Mouse (Mus musculus) right cerebral cortex, postnatal 10 days (tissue): ENCODE data around the gene Clec2e.
"Not testable (repeated sequence)": the region's sequence is repeated elsewhere in the genome, so short reads cannot be mapped to it uniquely, and the experiment has no call there.

Experiments used
- DNase-seq, 2 experiments: peaks; one replicate each; pipeline ENCODE4 v3.0.0; 2021; ENCODE audit warnings: low spot score in 2 of 2

Gene Clec2e

DNA sequence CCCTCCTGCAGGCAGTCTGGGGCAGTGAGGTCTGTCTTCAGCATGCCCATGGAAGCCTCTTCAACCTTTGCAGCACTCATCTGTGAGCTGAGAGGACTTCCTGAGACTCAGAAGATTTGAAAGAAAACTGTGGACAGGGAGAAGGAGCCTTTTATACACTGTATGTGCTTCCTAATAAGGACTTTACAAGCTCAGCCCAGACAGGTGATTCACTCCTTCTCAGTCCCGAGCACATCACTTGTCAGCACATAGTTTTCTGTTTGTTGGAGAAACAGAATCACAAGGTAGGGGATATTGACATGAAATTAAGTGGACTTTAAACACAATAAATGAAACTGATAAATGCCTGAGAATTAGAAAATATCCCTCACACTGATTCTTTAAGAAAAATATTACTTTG is at the start of gene Clec2e:
TSS of gene Clec2e (minus strand) at position 120 of the 400 bp plus-strand sequence.
- not testable (repeated sequence) for DNase-seq

DNA sequence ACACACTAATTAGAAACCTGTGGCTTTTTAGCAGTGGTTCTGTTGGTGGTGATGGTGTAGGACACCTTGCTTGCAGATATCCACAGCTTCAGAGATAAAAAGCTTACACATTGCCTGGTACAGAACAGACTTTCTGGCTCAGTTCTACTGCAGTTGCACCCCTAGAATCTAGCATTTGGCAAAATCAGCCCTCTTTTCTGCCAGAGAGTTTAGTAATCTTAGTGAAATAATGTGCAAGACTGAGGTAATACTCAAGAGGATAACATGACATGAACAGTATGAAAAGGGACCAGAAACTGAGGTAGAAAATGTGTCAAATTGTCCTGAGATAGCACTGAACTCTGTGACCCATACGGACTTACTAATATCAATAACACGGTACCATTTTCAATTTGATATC is 46.1 kb upstream of the Clec2e start:
- DNase-seq: no peak

DNA sequence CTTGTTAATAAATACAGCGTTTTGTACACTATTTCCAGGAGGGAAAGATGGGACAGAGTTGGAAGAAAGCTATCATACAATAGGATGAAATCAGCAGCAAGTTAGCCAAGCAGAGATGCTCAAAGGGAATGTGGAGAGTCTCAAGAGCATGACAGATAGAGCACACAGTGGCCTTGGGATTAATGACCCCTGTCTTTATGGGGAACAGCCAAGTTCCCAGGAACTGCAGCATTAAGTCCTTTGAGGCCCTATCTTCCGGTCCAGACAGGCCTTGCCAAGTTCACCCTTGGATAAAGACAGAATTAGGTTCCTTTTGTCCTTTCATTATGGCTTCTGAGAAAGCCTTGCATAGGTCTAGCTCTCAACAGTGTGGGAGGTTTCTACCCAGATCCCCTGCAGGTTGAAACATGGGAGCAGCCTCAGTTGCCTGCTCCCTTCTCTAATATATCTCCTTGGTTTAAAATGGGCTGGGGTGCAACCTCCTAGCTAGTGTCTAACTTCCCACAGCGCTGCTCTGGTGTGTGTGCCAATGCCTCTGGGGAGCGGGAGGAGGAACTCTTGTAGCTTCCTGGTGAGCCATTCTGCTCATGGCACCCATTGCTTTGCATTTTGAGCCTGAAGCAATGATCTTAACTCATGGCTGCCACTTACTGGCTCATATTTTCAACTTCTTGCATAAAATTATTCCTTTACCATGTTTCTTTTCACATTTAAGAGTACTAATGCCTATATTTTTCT is 32.1 kb upstream of the Clec2e start:
- DNase-seq: no peak

DNA sequence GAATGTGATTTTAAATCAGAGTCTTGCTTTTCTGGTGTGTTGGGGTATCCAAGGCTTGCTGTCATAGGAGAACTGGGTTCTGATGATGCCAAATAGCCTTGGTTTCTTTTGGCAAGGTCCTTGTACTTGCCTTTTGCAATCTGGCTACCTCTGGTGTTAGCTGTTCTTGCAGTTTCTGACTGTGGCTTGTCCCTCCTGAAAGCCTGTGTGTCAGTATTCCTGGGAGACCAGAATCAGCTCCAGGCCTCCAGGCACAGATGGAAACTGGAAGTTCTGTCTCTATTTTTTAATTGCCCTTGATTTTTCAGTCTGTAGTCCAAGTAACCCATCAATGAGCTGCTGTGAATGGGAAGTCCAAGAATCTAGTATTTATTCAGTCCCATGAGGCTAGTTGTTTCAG is 26.1 kb upstream of the Clec2e start:
- DNase-seq: no peak

DNA sequence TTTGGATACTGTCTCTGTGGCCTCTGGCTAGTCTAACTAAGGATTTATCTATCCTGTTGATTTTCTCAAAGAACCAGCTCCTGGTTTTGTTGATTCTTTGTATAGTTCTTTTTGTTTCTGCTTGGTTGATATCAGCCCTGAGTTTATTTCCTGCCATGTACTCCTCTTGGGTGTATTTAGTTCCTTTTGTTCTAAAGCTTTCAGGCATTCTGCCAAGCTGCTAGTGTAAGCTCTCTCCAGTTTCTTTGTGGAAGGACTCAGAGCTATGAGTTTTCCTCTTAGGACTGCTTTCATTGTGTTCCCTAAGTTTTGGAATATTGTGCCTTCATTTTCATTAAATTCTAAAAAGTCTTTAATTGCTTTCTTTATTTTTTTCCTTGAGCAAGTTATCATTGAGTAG is 23.8 kb upstream of the Clec2e start:
- DNase-seq: not testable (repeated sequence)

DNA sequence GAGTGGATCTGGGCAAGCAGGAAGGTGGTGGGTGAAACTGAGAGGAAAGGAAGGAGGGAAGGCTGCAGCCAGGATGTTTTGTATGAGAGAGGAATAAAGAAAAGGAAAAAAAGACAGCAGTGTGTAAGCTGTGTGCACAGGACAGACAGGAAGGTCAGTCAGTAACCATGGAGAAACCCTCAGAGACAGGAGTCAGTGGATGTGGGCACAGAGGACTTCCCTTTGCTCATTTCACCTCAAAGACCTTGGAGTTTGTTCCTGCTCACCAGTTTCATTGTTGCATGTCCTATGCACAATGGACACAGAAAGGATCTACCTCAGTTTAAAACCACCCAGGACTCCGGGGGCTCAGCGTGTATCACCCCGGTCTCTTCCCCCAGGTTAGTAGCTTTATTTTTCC is 15.5 kb upstream of the Clec2e start:
- DNase-seq: no peak

DNA sequence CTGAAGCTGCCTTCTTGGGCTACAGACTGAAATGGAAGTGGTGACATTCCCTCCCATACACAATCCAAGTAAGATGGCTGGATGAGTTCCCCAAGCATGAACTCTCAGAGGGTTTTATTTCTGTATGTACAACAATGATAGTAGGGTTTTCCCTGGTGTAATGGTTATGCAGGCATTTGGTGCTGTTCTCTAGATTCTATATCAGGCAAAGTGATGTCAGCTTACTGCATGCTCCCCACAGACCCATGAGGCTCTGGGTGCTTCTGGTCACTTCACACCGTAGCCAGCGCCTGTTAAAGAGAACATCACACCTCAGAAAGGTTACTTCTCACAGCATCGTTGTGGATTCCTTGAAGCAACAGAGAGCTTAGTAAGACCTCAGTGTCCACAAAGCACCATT is 13.5 kb upstream of the Clec2e start:
- not testable (repeated sequence) for DNase-seq

DNA sequence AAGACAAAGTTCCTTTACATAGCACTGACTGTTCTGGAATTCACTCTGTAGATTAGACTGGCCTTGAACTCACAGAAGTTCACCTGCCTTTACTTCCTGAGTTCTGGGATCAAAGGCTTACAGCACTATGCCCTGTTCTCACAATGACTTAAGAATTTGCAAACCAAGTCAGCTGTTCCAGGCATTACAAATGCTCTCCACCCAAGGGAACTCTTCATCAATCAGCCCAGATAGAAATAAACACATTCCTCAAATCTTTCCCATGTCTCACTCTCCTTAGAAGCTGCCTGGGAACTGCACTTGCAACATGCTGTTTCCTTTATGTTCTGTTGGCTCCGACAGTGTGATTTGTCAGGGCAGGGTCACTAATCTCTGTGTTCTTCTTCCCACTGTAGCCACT is 13.1 kb upstream of the Clec2e start:
- no peak for DNase-seq

DNA sequence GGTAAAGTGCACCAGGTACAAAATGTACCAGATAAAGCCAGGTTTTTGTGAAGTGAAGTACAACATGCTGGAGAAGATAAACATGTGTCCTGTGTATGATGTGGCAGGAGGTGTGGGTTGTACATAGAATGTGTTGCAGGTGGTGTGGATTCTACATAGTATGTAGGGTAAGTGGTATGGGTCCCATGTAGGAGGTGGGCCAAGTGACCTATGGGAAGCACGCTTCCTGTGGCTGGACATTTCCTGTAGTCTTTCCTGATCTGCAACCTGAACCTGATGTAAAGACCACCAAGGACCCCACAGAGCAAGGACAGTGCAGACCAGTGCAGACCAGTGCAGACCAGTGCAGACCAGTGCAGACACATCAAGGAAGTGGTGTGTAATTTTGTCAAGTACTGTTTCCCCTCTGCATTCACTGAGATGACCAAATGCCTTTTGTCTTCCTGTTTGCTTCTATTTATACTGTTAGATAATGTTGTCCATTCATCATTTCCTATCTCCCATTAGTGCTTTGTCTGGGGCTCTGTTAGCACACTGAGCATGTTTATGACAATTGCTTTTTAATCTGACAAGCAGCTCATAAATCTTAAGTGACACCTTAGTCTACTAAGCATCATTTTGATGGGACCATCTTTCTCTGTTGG is 12.4 kb upstream of the Clec2e start:
- no peak for DNase-seq

DNA sequence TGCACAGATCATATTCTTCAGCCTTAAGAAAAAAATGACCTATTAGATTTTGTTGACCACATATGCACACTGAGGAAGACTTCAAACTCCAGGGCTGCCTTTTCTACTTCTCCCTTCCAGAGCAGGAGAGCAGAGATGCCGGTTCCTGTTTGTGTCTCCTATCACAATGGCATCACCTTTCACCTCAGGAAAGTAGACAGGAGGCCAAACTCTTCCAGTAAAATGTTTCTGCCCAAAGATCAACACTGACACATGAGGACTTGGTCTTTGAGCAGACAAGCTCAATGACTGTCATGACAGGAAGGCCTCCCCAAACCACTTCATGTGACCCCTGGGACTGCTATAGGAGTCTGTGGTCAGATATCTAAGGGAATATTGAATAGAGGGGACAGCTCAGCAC is 11.8 kb upstream of the Clec2e start:
- DNase-seq: no peak

DNA sequence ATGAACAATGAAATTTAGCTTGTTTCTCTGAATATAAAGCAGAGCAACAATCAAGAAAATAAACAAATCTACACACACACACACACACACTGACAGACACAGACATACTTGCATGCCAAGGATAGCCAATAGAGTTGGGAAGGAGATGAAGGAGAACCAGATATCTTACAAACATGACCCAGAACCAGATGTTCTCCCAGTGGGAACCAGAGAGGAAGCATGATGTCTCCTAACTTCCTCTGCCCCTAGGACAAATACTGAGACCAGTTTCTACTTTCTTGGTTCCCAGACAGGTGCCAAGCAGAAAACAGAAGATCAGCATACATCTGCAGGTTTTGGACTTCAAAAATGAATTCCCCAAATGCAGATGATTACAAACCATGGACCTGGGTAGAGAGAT is 7.2 kb upstream of the Clec2e start:
- no peak for DNase-seq

DNA sequence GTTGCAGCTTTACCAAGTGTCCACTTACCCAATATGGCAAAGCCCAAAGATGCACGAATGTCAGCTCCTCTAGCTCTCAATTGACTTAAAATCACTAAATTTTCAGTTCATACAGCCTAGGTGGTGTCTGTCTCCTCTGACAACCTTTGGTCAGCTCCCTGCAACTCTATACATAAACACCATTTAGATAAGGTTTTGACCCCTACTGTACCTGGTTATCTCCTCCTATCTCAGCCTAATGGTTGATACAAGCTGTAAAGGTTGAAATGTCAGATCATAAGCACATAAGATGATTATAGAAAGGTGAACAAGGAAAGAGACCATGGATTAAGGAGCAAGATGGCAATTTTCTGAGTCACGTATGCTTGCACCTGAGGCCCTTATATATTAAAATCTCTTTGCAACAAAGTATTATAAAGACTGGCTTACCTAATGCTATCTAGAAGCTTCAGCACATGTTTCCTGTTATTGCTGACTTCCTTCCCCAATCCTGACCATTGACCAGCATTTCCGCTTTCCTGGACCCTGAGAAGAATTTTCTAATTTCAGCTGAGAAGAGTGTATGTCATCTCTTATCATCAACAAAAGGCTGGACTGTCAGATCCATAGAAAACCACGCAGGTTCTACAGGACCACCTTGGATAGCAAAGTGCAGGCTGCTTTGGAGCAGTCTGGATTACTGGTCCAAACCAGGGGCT is 2.3 kb upstream of the Clec2e start:
- DNase-seq: no peak

DNA sequence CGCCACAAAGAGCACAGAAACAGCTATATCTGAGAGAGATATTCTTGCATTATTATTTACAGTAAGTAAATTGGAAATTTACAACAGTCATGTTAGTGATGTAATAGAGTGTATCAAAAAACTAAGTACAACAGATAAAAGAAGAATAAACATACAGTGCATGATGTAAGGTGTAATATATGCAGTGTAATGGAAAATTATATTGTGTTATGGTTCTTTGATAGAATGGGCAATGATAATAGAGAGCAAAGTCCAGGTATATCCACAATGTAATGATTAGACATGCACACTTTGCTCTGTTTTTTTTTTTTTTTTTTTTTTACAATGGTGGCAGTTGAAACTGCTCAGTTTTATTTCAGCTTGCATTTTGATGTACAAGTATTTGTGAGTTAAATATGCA is 891 bp upstream of the Clec2e start:
- DNase-seq: no peak

DNA sequence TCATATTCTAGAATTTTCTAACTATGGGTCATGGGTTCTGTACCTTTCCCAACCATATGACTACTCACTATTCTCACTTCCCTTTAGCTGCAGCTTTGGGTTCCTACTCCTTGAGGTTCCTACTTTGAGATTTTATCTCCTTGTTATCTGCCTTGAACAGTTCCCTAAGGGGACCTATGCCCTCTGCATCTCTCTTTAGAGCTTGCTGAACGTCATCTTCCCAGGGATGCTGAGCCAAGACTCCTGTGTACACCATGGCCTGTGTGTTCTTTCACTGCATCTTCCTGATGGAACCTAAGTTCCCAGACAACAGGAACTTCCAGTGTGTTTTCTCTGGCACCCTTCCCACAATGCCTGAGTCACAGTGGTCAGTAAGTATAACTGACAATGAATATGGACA is 2.8 kb downstream of the Clec2e start:
- no peak for DNase-seq

DNA sequence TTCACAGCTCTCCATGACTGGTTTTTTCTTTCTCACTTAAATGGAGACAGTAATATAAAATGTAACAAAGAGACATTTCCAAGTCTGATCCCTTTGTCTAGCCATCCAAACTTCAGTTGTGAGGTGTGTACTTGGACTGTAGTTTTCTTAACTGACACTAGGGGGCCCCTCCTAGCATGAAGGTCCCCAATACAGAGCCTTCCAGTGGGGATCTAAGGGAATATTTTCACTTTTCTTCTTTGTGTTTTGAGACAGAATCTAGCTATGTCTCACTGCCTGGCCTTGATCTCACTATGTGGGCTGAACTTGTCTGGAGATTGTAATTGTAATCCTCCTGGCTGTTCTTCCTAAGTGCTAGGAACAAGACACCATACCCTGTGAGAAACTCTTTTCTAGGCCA is 5.5 kb downstream of the Clec2e start:
- DNase-seq: no peak

DNA sequence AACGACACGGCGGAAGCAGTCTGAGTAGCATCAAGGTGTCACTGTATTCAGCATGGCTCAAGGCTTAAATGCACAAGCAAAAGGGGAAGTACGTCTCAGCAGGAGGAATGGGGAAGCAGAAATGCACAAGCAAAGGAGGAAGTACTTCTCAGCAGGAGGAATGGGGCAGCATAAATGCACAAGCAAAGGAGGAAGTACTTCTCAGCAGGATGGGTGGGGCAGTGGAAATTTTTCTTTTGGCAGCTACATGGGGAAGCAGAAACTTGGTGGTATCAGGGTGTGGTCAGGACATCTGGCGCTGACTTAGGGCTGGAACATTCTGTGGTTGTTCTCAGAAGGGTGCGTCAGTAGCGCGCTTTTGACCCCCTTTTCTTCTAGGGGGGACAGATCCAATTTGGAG is 12.1 kb downstream of the Clec2e start:
- not testable (repeated sequence) for DNase-seq

DNA sequence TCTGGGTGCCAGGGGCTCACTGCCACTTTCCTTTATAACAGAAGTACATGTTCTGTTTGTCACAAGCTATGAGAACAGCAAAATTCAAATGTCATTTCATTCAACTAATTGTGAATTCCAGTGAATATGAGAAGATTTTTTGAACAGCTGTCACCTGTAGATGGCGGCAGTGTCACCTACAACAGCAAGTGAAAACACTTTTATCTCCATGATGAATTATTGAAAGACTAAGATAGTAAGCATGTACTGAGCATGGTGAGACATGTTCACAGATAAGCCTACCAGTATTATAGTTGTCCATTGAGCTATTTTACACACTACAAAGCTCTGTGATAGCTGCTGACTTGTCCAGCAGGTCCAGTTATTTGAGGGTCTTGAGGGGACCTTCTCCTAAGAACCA is 12.6 kb downstream of the Clec2e start:
- DNase-seq: peak; percentile 27 to 46

DNA sequence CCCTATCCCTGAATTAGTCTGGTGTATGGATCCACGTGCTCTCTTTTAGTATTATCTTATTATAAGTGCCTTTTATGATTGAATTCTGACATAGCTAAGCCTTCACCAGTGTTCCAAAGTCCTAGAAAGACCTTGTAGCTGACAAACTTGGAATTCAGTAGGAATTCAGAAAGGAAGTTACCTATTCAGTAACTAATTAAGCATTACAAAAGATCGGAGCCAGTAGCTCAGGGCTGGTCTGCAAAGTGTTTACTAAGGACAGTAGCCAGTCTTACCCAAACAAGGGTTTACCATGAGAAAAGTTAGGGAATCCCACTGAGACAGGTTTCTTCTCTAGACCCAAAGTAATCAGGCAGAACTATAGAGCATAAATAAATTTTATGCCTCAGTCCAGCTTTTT is 14.7 kb downstream of the Clec2e start:
- DNase-seq: not testable (repeated sequence)

DNA sequence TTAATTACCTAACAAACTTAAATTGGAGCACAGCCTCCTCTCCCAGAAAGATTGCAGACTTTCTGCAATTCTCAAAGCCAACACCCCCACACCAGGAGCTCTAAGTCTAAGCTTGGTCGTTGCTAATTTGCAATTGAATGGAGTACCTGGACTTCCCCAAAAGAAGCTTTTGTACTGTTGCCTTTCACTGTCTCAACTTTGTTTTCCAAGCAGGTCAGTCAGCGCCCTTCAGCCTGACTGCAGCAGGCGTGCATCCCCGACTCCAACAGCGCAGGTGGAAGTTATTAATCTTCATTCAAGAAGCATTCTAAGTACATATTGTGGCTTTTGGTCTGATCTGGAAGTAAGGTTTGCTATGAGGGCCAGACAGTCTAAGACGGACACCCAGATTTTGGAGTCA is 15.6 kb downstream of the Clec2e start:
- no peak for DNase-seq

DNA sequence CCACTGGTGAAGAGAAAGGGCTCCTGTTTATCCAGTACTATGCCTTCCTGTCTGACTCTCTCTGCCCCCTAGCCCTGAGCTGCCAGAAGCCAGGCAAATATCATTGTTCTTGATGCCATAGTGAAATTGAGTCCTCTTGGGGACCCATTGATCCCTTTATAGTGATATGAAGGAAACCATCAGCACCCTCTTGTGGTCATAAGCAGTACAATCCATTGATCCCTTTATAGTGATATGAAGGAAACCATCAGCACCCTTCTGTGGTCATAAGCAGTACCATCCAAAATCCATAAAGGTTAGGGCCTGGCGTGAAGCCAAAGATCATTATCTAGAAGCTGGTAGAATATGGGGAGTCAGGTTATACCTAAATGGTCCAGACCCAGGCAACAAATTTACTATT is 33.7 kb downstream of the Clec2e start:
- DNase-seq: peak; percentile 27 to 39

DNA sequence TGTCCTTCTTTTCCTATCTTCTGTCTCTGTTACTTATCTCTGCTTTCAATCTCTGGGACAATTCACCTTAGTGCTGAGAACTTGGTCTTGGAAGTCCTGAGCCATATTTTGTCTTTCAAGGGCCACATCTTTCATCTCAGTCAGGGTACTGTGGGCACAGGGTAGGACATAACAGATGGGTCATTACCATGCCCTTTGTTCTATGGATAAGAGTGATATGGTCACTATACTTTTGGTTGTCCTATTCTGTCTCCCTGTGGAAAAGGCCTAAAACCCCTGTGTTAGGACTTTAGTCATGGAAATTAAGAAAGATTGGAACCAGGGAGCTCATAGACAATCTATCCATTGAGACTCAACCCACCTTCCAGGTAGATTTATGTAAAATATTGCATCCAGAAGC is 34.2 kb downstream of the Clec2e start:
- no peak for DNase-seq

DNA sequence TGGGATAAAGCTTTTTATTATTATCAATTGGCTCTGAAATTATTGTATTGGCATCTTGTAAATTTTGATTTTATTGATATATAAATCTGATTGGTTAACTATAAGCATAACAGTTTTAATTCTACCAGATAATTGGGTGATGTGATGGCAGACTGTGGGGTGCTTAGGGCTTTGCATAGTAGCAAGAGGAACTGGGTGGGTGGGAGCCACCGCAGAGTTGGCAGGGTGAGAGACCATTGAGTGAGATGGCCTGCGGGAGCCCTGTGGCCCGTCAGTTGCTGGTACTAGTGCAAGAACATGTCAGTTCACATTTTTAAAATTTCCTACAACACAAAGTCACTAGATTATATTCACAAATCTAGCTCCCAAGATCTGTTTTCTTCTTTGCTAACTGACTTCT is 34.9 kb downstream of the Clec2e start:
- DNase-seq: no peak

DNA sequence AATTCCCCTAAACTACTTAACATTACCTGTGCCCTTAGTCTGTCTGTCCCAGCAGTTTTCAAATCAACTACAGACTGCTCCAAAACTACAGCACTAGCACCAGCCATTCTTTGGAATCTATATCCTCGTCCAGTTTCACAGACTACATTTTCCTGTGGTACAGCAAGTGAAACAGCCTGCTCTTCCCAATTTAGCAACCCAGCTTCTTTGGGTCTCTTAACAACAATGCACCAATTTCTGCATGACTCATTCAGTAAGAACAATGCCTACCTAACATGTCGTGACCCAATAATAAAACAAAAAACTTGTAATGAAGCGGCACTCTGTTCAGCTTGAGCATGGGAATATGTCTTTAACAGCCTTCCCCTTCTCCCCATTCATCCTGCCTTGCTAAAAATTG is 35.3 kb downstream of the Clec2e start:
- DNase-seq: no peak
